Mouse (Mus musculus): Measurements from ENCODE around the gene Ccnl2.

DNA sequence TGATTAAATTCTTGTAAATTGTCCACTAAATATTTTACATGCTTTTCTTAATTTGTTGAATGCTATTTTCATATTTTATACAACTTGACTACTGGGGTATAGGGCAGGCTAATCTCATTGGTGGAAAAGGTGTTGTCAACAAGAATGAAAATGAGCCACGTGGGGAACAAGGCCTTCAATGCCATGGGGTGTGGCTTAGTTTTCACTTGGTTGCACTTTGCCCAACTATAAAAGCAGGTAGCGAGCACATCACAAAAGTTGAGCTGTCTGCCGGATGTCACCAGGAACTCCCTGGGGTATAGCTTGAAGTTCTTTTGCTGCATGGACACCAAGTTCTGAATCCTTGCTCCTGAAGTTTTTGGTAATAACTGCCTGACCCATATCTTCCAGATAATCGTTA is 5.2 kb downstream of the Ccnl2 start:
- TF ChIP-seq CEBPB (IDR thresholded peaks at IDR 0.05; ENCODE audit: low read depth) (no peak), CTCF (IDR thresholded peaks at IDR 0.05; ENCODE audit: control insufficient read depth, insufficient read depth, insufficient read length) (no peak), MAX (IDR thresholded peaks at IDR 0.05) (no peak), USF1 (IDR thresholded peaks at IDR 0.05; ENCODE audit: low read depth) (no peak), FOSL1 (IDR thresholded peaks at IDR 0.05; ENCODE audit: insufficient read depth, low read length, poor library complexity, severe bottlenecking) (no peak)

All from C2C12 (cell line).